Mouse (Mus musculus) heart, postnatal 0 days (tissue): ENCODE results near the gene Armc6.

Experiments
- CTCF ChIP-seq: IDR thresholded peaks from 2 replicates; pipeline ENCODE4 v1.5.1; 2016; ENCODE audit warnings: antibody characterized with exemption, control low read depth, low read depth
- EP300 ChIP-seq: IDR thresholded peaks from 2 replicates; pipeline ENCODE4 v1.6.1; 2016; ENCODE audit warnings: antibody characterized with exemption, low read depth

- no peak for TF ChIP-seq EP300
- no peak for TF ChIP-seq CTCF
Measured at GRCm38 (mm10) chr8:70267674-70268073, 33.4 kb upstream of the Armc6 start.
